Mouse (Mus musculus) midbrain, embryonic 12.5 days (tissue): ENCODE results near the gene Epha10. TPM values are rescaled to one million over a fixed set of nuclear protein-coding genes. Genes with fewer than 3 reads are reported as not detected.

Experiments
- ATAC-seq: fragments of 200-750 bp; cut with Nextera tagmentation; 2 replicates; pipeline ENCODE4 v1.8.0; 2017; ENCODE audit warnings: low read depth, moderate TSS enrichment, moderate library complexity; ENCODE audit not compliant: low FRiP score
- H3K27ac ChIP-seq: fragments of 300-500 bp; sonication (generic); replicated peaks from 2 replicates; pipeline ENCODE4 v1.5.1; 2016; ENCODE audit warnings: mild to moderate bottlenecking
- H3K27me3 ChIP-seq: fragments of 300-500 bp; sonication (generic); 2 replicates; pipeline ENCODE4 v1.6.1; 2016; ENCODE audit warnings: mild to moderate bottlenecking
- H3K36me3 ChIP-seq: fragments of 300-500 bp; sonication (generic); 2 replicates; pipeline ENCODE4 v1.6.1; 2016
- H3K4me1 ChIP-seq: fragments of 300-500 bp; sonication (generic); 2 replicates; pipeline ENCODE4 v1.6.1; 2016
- H3K4me2 ChIP-seq: fragments of 300-500 bp; sonication (generic); replicated peaks from 2 replicates; pipeline ENCODE4 v1.6.1; 2016; ENCODE audit warnings: mild to moderate bottlenecking, moderate library complexity
- H3K4me3 ChIP-seq: fragments of 300-500 bp; sonication (generic); 2 replicates; pipeline ENCODE4 v1.5.1; 2016; ENCODE audit warnings: mild to moderate bottlenecking
- H3K9ac ChIP-seq: fragments of 300-500 bp; sonication (generic); replicated peaks from 2 replicates; pipeline ENCODE4 v1.6.1; 2016; ENCODE audit warnings: mild to moderate bottlenecking, moderate library complexity
- H3K9me3 ChIP-seq: fragments of 300-500 bp; sonication (generic); 2 replicates; pipeline ENCODE4 v1.6.1; 2016; ENCODE audit warnings: mild to moderate bottlenecking
- WGBS: fragments of 180-500 bp; shearing (Covaris S2); methylation state at CpG from one replicate; pipeline ENCODE4 v1.1.7; 2016; 5-methylcytosine and 5-hydroxymethylcytosine counted together
- polyA plus RNA-seq: library from polyadenylated mRNA; unstranded; fragments of >200 nt; fragmentation: Nextera tagmentation; extraction: Ambion mirVana; gene quantifications from 2 replicates; pipeline ENCODE4 v1.2.1, GENCODE M21; 2016

Gene Epha10
- polyA plus RNA-seq, 1 experiment from 2014 or later, result 13.3 TPM

DNA sequence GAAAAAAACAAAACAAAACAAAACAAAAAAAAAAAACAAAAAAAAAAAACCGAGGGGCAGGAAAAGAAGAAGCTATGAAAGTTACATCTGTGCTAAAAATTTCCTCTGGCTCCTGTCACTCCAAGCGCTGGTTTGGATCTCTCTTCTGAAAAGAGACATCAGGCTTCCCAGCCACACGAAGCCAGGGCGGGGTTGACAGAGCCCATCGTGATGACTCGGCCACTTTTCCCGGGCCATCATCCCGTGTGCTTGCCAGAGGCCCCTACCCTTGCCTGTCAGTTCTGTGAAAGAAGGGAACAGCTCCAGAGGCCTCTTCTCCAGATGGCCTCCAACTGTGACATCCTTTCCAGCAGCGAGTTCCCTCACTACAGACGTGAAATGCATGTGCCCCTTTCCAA lies 70.3 kb downstream of the Epha10 start:
- H3K4me3 ChIP-seq, result no peak overlapping the region
- 53% methylated on average over 10 of the region's 10 CpGs for WGBS
- H3K27ac ChIP-seq, result no peak overlapping the region
- H3K9ac ChIP-seq, result no peak overlapping the region
- no peaks in the 10 kb centered on the region for H3K4me1 ChIP-seq
- H3K9me3 ChIP-seq, result no peaks in the 10 kb centered on the region
- no peak for ATAC-seq
- H3K4me2 ChIP-seq, result no peak overlapping the region
- H3K27me3 ChIP-seq, result no peaks in the 10 kb centered on the region; the same call in 1 of the 2 replicates
- no peaks in the 10 kb centered on the region for H3K36me3 ChIP-seq

- Histone ChIP-seq H3K9me3 (no peaks in the 10 kb centered on the region), H3K4me2 (no peak overlapping the region), H3K4me3 (no peak overlapping the region), H3K36me3 (no peaks in the 10 kb centered on the region), H3K4me1 (no peaks in the 10 kb centered on the region), H3K27ac (no peak overlapping the region), H3K27me3 (no peaks in the 10 kb centered on the region; the same call in 1 of the 2 replicates), H3K9ac (no peak overlapping the region)
- 70% methylated on average over 4 of the region's 4 CpGs for WGBS
- no peak for ATAC-seq
These were observed 72.8 kb downstream of the Epha10 start for GRCm38 (mm10) chr4:124953546-124953945.

GRCm38 (mm10) chr4:124957284-124957683 lies 76.6 kb downstream of the Epha10 start:
- no peaks in the 10 kb centered on the region for H3K9me3 ChIP-seq
- no peak for ATAC-seq
- H3K4me3 ChIP-seq, result no peak overlapping the region
- no peaks in the 10 kb centered on the region for H3K4me1 ChIP-seq
- H3K36me3 ChIP-seq, result no peaks in the 10 kb centered on the region
- H3K9ac ChIP-seq, result no peak overlapping the region
- no peak overlapping the region for H3K4me2 ChIP-seq
- no peak overlapping the region for H3K27ac ChIP-seq
- 86% methylated on average over 2 of the region's 2 CpGs for WGBS
- no peaks in the 10 kb centered on the region; the same call in 1 of the 2 replicates for H3K27me3 ChIP-seq

- H3K4me1 ChIP-seq, result no peaks in the 10 kb centered on the region
- no peaks in the 10 kb centered on the region for H3K36me3 ChIP-seq
- ATAC-seq, result no peak
- H3K9me3 ChIP-seq, result no peaks in the 10 kb centered on the region
- no peak overlapping the region for H3K9ac ChIP-seq
- no peak overlapping the region for H3K4me3 ChIP-seq
- no peaks in the 10 kb centered on the region for H3K27me3 ChIP-seq
- no peak overlapping the region for H3K4me2 ChIP-seq
- no peak overlapping the region for H3K27ac ChIP-seq
- 77% methylated on average over 11 of the region's 11 CpGs for WGBS
These were observed 78.4 kb downstream of the Epha10 start for GRCm38 (mm10) chr4:124959062-124959461.

GRCm38 (mm10) chr4:124960940-124961339 lies 80.2 kb downstream of the Epha10 start:
- Histone ChIP-seq H3K36me3 (no peaks in the 10 kb centered on the region), H3K9ac (no peak overlapping the region)
- 96% methylated on average over 11 of the region's 11 CpGs for WGBS

GRCm38 (mm10) chr4:124962576-124962975 lies 81.9 kb downstream of the Epha10 start:
- Histone ChIP-seq H3K4me1 (peaks cover 15% of the 10 kb centered on the region), H3K4me2 (no peak overlapping the region), H3K27ac (no peak overlapping the region), H3K9me3 (no peaks in the 10 kb centered on the region), H3K27me3 (no peaks in the 10 kb centered on the region), H3K36me3 (no peaks in the 10 kb centered on the region), H3K4me3 (no peak overlapping the region), H3K9ac (no peak overlapping the region)
- WGBS, result 61% methylated on average over 11 of the region's 11 CpGs
- no peak for ATAC-seq

More at GRCm38 (mm10) chr4:124960940-124961339, 80.2 kb downstream of the Epha10 start:
- Histone ChIP-seq H3K27me3 (no peaks in the 10 kb centered on the region), H3K4me1 (peaks cover 12% of the 10 kb centered on the region), H3K9me3 (no peaks in the 10 kb centered on the region), H3K27ac (no peak overlapping the region), H3K4me3 (no peak overlapping the region), H3K4me2 (no peak overlapping the region)
- no peak for ATAC-seq

GRCm38 (mm10) chr4:124964912-124965599 lies 84.4 kb downstream of the Epha10 start:
- H3K4me3 ChIP-seq, result no peak overlapping the region
- H3K4me2 ChIP-seq, result 0 out of 2 replicates have a peak overlapping the region, but pooled peaks have one; percentile 3
- no peak overlapping the region; the same call in 1 of the 2 replicates for H3K9ac ChIP-seq
- no peaks in the 10 kb centered on the region for H3K9me3 ChIP-seq
- 9% methylated on average over 8 of the region's 8 CpGs for WGBS
- no peaks in the 10 kb centered on the region; the same call in 1 of the 2 replicates for H3K27me3 ChIP-seq
- peaks cover 27% of the 10 kb centered on the region for H3K4me1 ChIP-seq
- peak; percentile 87 for ATAC-seq
- no peaks in the 10 kb centered on the region for H3K36me3 ChIP-seq
- peak overlapping the region; percentile 60 for H3K27ac ChIP-seq

Other genes starting within 250 kb of the Epha10 start
- 26.2 and 30.5 TPM in 2 replicates for gene Pou3f1, start 224.1 kb upstream of the Epha10 start, polyA plus RNA-seq
- 61.9 and 63.0 TPM in 2 replicates for gene Utp11, start 187.3 kb upstream of the Epha10 start, polyA plus RNA-seq
- gene Fhl3, start 180.2 kb upstream of the Epha10 start, polyA plus RNA-seq, result 2.6 and 4.1 TPM in 2 replicates
- 194 and 195 TPM in 2 replicates for gene Sf3a3, start 166.1 kb upstream of the Epha10 start, polyA plus RNA-seq
- 25.2 and 28.8 TPM in 2 replicates for gene Inpp5b, start 139.0 kb upstream of the Epha10 start, polyA plus RNA-seq
- 15.1 and 18.0 TPM in 2 replicates for gene Mtf1, start 78.8 kb upstream of the Epha10 start, polyA plus RNA-seq
- gene Yrdc, start 30.2 kb upstream of the Epha10 start, polyA plus RNA-seq, result 48.4 and 49.3 TPM in 2 replicates
- 69.1 and 72.4 TPM in 2 replicates for gene 1110065P20Rik, start 29.7 kb upstream of the Epha10 start, polyA plus RNA-seq
- gene Maneal, start 18.7 kb upstream of the Epha10 start, polyA plus RNA-seq, result 7.1 and 7.9 TPM in 2 replicates
- 17.0 and 18.1 TPM in 2 replicates for gene 9930104L06Rik, start 56.1 kb downstream of the Epha10 start, polyA plus RNA-seq
- 190 and 207 TPM in 2 replicates for gene Cdca8, start 58.4 kb downstream of the Epha10 start, polyA plus RNA-seq
- gene Rspo1, start 105.5 kb downstream of the Epha10 start, polyA plus RNA-seq, result 6.9 and 16.6 TPM in 2 replicates
- 99.1 and 104 TPM in 2 replicates for gene Gnl2, start 135.7 kb downstream of the Epha10 start, polyA plus RNA-seq
- gene Dnali1, start 184.8 kb downstream of the Epha10 start, polyA plus RNA-seq, result 0.17 and 0.42 TPM in 2 replicates
- gene Snip1, start 185.8 kb downstream of the Epha10 start, polyA plus RNA-seq, result 35.1 and 36.0 TPM in 2 replicates
- gene Meaf6, start 204.2 kb downstream of the Epha10 start, polyA plus RNA-seq, result 123 and 131 TPM in 2 replicates
- gene Zc3h12a, start 246.9 kb downstream of the Epha10 start, polyA plus RNA-seq, result 0.34 and 0.36 TPM in 2 replicates